Mouse (Mus musculus) CH12.LX (cell line): ENCODE results near the gene Dpf3.

Experiments used
- BHLHE40 ChIP-seq: IDR thresholded peaks from 2 replicates; pipeline ENCODE4 v1.6.1; 2011; ENCODE audit warnings: mild to moderate bottlenecking, low read depth, low read length, improper control_type of control experiment
- CHD1 ChIP-seq: IDR thresholded peaks from 2 replicates; pipeline ENCODE4 v1.6.1; 2012; ENCODE audit warnings: low read depth, low read length, improper control_type of control experiment, inconsistent platforms
- CHD2 ChIP-seq: IDR thresholded peaks from 2 replicates; pipeline ENCODE4 v1.6.1; 2011; ENCODE audit warnings: low read length, improper control_type of control experiment
- CTCF ChIP-seq, 2 experiments: IDR thresholded peaks in 1 of 2; conservative IDR thresholded peaks in 1 of 2; 2 replicates each; pipeline ENCODE4 v1.5.1; 2011 to 2012; ENCODE audit warnings: low read depth in 2 of 2, low read length in 2 of 2, improper control_type of control experiment in 1 of 2, inconsistent platforms in 1 of 2, mild to moderate bottlenecking in 1 of 2, moderate library complexity in 1 of 2
- MAFK ChIP-seq: IDR thresholded peaks from 2 replicates; pipeline ENCODE4 v1.6.1; 2011; ENCODE audit warnings: low read length, improper control_type of control experiment; ENCODE audit not compliant: insufficient replicate concordance
- MAX ChIP-seq: IDR thresholded peaks from 2 replicates; pipeline ENCODE4 v1.6.1; 2011; ENCODE audit warnings: low read length, improper control_type of control experiment
- MEF2A ChIP-seq: IDR thresholded peaks from 2 replicates; pipeline ENCODE4 v1.6.1; 2014; ENCODE audit warnings: low read depth, mild to moderate bottlenecking, inconsistent platforms, low read length, improper control_type of control experiment, borderline replicate concordance
- POLR2A ChIP-seq: IDR thresholded peaks from 2 replicates; pipeline ENCODE4 v1.6.1; 2011; ENCODE audit warnings: low read depth, mild to moderate bottlenecking, improper control_type of control experiment, low read length
- POLR2AphosphoS2 ChIP-seq: IDR thresholded peaks from 2 replicates; pipeline ENCODE4 v1.6.1; 2011; ENCODE audit warnings: low read depth, low read length, improper control_type of control experiment
- RAD21 ChIP-seq: IDR thresholded peaks from 2 replicates; pipeline ENCODE4 v1.6.1; 2011; ENCODE audit warnings: low read depth, mild to moderate bottlenecking, low read length, improper control_type of control experiment, moderate library complexity
- SMC3 ChIP-seq: IDR thresholded peaks from 2 replicates; pipeline ENCODE4 v1.6.1; 2011; ENCODE audit warnings: low read depth, low read length, improper control_type of control experiment
- TBP ChIP-seq: conservative IDR thresholded peaks from 2 replicates; pipeline ENCODE4 v1.6.1; 2011; ENCODE audit warnings: low read depth, low read length, improper control_type of control experiment
- USF1 ChIP-seq: IDR thresholded peaks from 2 replicates; pipeline ENCODE4 v1.6.1; 2014; ENCODE audit warnings: low read depth, mild to moderate bottlenecking, inconsistent platforms, low read length, improper control_type of control experiment

DNA sequence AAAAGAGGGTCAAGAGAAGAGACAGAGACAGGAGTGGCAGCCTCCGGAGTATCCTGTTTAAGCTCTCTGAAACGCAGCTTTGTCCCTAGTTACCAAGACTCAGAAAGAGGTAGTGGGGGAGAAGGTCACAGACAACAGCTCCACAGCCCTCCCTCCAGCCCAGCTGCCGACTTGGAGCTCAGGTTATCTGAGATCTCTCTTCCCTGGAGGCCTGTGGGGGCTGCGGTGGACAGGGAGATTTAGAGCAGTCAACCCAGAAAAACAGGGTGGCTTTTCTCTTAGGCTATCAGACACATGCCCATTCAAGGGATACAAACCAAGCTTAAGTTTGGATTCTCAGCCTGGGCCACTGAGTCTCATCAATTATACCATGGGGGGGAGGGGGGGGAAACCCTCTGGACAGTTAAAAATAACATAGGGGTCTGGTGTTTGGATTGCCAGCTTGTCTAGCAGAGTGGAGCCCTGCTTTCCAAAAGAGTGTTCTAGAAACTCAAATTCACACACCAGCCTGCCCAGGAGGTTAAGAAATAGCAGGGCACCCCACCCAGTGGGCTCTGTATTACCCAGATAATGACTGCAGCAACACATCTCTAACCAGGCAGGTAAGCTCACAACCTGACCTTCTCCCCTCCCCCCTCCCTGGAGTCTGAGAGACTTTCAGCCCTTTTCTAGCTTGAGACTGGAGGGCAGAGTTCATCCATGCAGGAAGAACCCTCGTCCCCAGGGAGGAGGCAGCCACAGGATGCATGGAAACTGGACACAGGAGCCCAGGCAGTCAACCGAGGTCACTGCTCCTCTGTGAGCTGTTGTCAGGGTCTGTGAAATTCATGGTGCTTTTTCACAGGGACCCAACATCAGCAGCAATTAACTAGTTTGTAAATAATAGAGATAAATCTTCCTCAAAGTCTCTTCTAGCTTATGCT, 20.7 kb downstream of the Dpf3 start:
- TF ChIP-seq POLR2AphosphoS2 (no peak), MEF2A (no peak), SMC3 (no peak), POLR2A (no peak), MAX (no peak), CHD2 (no peak), USF1 (no peak), BHLHE40 (no peak), MAFK (no peak), CTCF (conservative IDR thresholded peaks at IDR 0.05 in 1 of 2, IDR thresholded peaks at IDR 0.05 in 1 of 2; ENCODE audit: low read depth in 2 of 2, low read length in 2 of 2) (no peak), TBP (no peak), RAD21 (no peak), CHD1 (no peak)
